Mouse (Mus musculus): ENCODE results near the gene Kat6b. TPM values are rescaled to one million over a fixed set of nuclear protein-coding genes. Genes with fewer than 3 reads are reported as not detected.

The Kat6b gene
- polyA plus RNA-seq, 1 experiment from 2014 or later, result 12.5 TPM

DNA sequence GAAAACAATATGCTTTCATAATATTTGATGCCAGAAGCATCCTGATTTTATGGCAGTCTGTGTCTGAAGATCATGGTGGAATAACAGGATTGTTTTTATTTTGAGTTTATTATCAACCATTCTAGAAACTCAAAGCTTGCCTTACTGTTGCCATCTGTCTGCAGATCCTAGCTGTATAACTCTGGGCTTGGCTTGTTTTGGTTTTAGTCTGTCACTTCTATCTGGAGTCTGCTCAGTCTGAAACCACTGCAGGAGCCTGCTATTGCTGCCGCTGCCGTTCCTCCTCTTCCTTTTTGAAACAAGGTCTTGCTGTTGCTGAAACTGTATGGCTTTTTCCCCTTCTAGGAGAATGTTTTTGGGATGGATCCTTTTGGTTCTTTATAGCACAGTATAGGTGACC, 52.8 kb downstream of the Kat6b start:
- H3K9ac ChIP-seq, result no peak overlapping the region
- 37% methylated on average over 2 of the region's 2 CpGs for WGBS
- peaks cover 4% of the 10 kb centered on the region; the same call in 1 of the 2 replicates for H3K4me1 ChIP-seq
- H3K9me3 ChIP-seq, result no peaks in the 10 kb centered on the region
- ATAC-seq (ENCODE audit: insufficient read depth, low FRiP score, low read depth), result no peak
- no peaks in the 10 kb centered on the region for H3K27me3 ChIP-seq (replicated peaks)
- H3K27ac ChIP-seq, result no peak overlapping the region
- H3K36me3 ChIP-seq, result no peaks in the 10 kb centered on the region
- no peak overlapping the region for H3K4me2 ChIP-seq
- no peak overlapping the region for H3K4me3 ChIP-seq (replicated peaks)

DNA sequence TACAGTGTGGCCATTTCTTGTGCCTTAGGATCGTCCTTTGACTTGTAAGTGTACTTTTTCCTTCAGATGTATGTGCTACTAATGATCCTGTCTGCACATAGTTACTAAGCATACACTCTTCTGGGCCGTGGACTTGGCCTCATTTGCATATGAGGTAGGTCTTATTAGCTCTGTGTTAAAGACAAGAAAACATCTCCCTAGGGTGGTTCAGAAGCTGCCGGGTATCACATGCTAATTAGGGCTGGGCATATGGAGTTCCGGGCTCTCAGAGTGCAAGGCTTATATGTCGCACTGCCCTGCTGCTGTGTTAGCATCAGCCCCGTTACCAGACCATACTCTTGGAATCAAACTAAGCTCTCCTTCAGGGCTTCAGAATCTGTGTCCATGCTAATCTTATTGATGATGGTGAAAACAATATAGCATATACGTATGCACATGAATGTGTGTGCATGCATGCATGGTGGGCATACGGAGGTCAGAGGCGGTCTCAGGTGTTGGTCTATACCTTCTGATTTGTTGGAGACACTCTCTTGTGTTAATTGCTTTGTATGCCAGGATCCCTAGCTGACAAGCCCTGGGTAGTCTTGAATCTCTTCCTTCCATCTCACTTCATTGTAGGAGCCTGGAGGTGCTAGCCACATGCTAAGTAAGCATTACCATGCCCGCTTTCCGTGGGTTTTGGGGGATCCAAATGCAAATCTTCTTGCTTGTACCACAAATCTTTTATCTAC, 53.5 kb downstream of the Kat6b start:
- H3K36me3 ChIP-seq, result no peaks in the 10 kb centered on the region
- peaks cover 4% of the 10 kb centered on the region; the same call in 1 of the 2 replicates for H3K4me1 ChIP-seq
- H3K27ac ChIP-seq, result no peak overlapping the region
- no peak for ATAC-seq (ENCODE audit: insufficient read depth, low FRiP score, low read depth)
- H3K9ac ChIP-seq, result no peak overlapping the region
- H3K27me3 ChIP-seq (replicated peaks), result no peaks in the 10 kb centered on the region
- WGBS, result 80% methylated on average over 11 of the region's 11 CpGs
- no peak overlapping the region for H3K4me3 ChIP-seq (replicated peaks)
- no peaks in the 10 kb centered on the region for H3K9me3 ChIP-seq
- H3K4me2 ChIP-seq, result no peak overlapping the region

DNA sequence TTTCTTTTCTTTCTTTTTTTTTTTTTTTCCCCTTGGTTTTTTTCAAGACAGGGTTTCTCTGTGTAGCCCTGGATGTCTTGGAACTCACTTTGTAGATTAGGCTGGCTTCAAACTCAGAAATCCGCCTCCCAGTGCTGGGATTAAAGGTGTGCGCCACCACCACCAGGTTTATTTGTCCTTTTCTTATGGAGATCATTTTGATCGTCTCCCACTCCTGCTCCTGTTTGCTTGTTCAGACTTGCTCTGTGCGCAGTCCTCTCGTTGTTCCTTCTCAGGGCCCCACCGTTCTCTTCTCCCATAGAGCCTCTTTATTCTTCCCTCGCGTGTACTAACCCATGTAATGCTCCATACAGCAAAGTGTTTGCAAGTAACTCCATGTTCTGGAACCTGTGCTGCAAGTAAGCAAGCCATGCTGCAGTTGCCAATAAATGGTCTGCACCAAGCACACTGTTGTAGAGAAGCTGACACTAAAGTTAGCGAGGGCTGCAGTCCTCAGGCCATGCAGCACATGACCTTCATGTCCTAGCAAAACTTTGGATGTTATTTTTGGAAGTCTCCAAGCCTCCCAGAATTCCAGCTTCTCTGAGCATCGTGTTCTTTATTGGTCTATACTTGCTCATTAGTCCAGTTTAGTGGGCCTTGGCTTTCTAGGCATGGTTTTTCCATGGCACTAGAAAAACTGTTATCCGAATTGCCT, 55.4 kb downstream of the Kat6b start:
- no peaks in the 10 kb centered on the region for H3K9me3 ChIP-seq
- H3K4me3 ChIP-seq (replicated peaks), result no peak overlapping the region
- H3K4me1 ChIP-seq, result peaks cover 4% of the 10 kb centered on the region; the same call in 1 of the 2 replicates
- no peak overlapping the region for H3K4me2 ChIP-seq
- H3K27ac ChIP-seq, result no peak overlapping the region
- no peak for ATAC-seq (ENCODE audit: insufficient read depth, low FRiP score, low read depth)
- WGBS, result 83% methylated on average over 11 of the region's 11 CpGs
- no peaks in the 10 kb centered on the region for H3K27me3 ChIP-seq (replicated peaks)
- H3K9ac ChIP-seq, result no peak overlapping the region
- H3K36me3 ChIP-seq, result no peaks in the 10 kb centered on the region

DNA sequence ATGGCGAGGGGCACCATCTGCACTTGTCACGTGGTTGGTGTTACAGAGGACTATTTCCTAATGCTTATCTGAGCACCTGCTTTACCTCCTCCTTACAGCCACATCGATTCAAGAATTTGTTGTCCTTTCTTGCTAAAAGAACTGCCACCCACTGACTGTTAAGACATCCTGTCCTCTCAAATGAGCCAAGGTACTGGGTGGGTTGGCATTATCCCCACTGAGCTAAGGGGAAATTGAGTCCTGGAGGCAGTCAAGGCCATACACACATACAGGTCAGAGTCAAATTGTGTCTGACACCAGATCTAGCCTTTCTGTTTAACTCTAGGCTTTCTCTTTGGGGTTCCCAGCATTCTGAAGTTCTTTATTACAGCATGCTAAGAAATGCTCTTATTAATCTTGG, 56.6 kb downstream of the Kat6b start:
- ATAC-seq (ENCODE audit: insufficient read depth, low FRiP score, low read depth), result no peak
- no peak overlapping the region for H3K9ac ChIP-seq
- no peak overlapping the region for H3K4me3 ChIP-seq (replicated peaks)
- peaks cover 4% of the 10 kb centered on the region; the same call in 1 of the 2 replicates for H3K4me1 ChIP-seq
- H3K27me3 ChIP-seq (replicated peaks), result no peaks in the 10 kb centered on the region
- no peak overlapping the region for H3K4me2 ChIP-seq
- H3K36me3 ChIP-seq, result peaks cover 4% of the 10 kb centered on the region; the same call in 1 of the 2 replicates
- 80% methylated on average over 3 of the region's 3 CpGs for WGBS
- no peak overlapping the region for H3K27ac ChIP-seq
- H3K9me3 ChIP-seq, result no peaks in the 10 kb centered on the region

DNA sequence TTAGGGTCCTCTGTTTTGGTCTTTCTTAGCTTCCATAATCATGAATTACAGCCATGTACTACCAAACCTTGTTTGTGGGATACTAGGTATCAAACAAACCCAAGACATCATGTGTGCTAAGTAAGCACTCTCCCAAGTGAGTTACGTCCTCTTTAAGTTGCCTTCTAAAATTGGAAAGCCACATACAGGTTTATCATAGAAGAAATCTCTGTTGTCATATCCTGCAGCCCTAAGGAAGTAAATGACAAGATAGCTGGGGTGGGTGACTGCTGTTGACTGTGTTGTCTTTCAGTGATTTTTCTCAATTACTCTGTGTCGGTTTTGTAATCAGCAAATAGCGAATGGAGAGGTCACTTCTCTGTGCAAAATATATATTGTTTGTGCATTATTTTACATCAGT, 58.5 kb downstream of the Kat6b start:
- H3K27me3 ChIP-seq (replicated peaks), result no peaks in the 10 kb centered on the region
- no peak overlapping the region for H3K4me2 ChIP-seq
- ATAC-seq (ENCODE audit: insufficient read depth, low FRiP score, low read depth), result no peak
- H3K27ac ChIP-seq, result no peak overlapping the region
- H3K9me3 ChIP-seq, result no peaks in the 10 kb centered on the region
- 85% methylated on average over 3 of the region's 3 CpGs for WGBS
- H3K9ac ChIP-seq, result no peak overlapping the region
- peaks cover 4% of the 10 kb centered on the region; the same call in 1 of the 2 replicates for H3K36me3 ChIP-seq
- H3K4me3 ChIP-seq (replicated peaks), result no peak overlapping the region
- no peaks in the 10 kb centered on the region for H3K4me1 ChIP-seq

DNA sequence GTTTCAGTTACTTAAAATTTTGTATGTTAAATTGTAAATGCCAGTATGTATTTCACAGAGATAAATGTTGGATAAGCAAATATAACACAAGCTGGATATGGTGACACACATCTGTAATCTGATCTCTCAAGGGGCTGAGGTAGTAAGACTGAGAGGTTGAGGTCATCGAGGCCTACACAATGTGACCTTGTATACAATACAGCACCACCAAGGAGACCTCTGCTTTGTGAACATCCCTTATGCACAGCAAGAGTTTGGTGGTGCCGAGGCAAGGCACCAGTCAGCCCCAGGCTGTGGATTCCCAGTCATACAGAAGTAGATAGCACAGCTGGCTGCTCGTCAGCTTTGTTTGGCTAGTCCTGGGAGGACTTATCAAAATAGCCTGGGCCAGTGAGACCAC, 59.1 kb downstream of the Kat6b start:
- ATAC-seq (ENCODE audit: insufficient read depth, low FRiP score, low read depth), result no peak
- WGBS, result 55% methylated on average over 3 of the region's 3 CpGs
- no peak overlapping the region for H3K27ac ChIP-seq

DNA sequence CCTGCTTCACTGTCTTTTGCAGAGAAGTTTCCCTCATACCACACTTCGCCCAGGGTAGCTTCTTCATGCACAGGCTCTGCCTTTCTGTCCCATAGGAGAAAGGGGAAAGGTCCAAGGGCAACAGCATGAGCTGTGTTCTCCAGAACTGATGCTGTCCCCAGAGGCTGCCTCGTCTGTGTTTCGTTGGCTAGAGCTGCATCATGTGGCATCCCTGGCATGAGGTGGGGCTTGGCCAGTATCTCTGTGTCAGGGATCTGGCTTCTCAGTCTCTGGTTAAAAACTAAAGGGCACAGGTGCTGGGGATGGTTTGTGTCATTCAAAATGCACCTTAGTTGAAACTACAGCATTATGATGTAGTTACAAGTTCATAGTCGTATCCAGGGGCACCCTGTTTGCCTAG, 64.3 kb downstream of the Kat6b start:
- no peak overlapping the region for H3K9ac ChIP-seq
- no peak overlapping the region for H3K4me3 ChIP-seq (replicated peaks)
- peaks cover 4% of the 10 kb centered on the region; the same call in 1 of the 2 replicates for H3K36me3 ChIP-seq
- peaks cover 23% of the 10 kb centered on the region for H3K4me1 ChIP-seq
- WGBS, result 83% methylated on average over 4 of the region's 4 CpGs
- H3K27ac ChIP-seq, result no peak overlapping the region
- no peaks in the 10 kb centered on the region for H3K27me3 ChIP-seq (replicated peaks)
- ATAC-seq (ENCODE audit: insufficient read depth, low FRiP score, low read depth), result no peak
- no peak overlapping the region for H3K4me2 ChIP-seq
- H3K9me3 ChIP-seq, result no peaks in the 10 kb centered on the region

More for the DNA sequence above, 59.1 kb downstream of the Kat6b start:
- no peaks in the 10 kb centered on the region for H3K9me3 ChIP-seq
- no peaks in the 10 kb centered on the region for H3K27me3 ChIP-seq (replicated peaks)
- H3K4me3 ChIP-seq (replicated peaks), result no peak overlapping the region
- H3K4me2 ChIP-seq, result no peak overlapping the region
- peaks cover 1% of the 10 kb centered on the region; the same call in 1 of the 2 replicates for H3K4me1 ChIP-seq
- H3K9ac ChIP-seq, result no peak overlapping the region
- H3K36me3 ChIP-seq, result peaks cover 4% of the 10 kb centered on the region; the same call in 1 of the 2 replicates

DNA sequence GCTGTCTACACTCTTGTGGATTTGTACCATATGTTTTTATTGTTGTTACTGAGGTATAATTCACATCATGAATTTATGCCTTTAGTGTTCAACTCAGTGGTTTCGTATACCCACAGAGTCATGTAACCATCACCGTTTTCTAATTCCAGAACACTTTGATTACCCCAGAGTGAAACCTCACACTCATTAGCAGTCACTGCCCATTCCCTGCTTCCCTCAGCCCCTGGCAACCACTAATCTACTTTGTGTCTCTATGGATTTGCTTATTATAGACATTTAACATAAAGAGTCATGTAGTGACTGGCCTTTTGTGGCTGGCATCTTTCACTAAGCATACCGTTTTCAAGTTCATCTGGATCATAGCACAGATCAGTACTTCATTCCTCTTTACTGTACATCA, 65.1 kb downstream of the Kat6b start:
- ATAC-seq (ENCODE audit: insufficient read depth, low FRiP score, low read depth), result no peak
- H3K4me1 ChIP-seq, result peaks cover 23% of the 10 kb centered on the region
- H3K27ac ChIP-seq, result no peak overlapping the region
- H3K9ac ChIP-seq, result no peak overlapping the region
- no peaks in the 10 kb centered on the region for H3K9me3 ChIP-seq
- 63% methylated on average over 3 of the region's 3 CpGs for WGBS
- no peak overlapping the region for H3K4me2 ChIP-seq
- no peaks in the 10 kb centered on the region for H3K27me3 ChIP-seq (replicated peaks)
- peaks cover 4% of the 10 kb centered on the region; the same call in 1 of the 2 replicates for H3K36me3 ChIP-seq
- H3K4me3 ChIP-seq (replicated peaks), result no peak overlapping the region

DNA sequence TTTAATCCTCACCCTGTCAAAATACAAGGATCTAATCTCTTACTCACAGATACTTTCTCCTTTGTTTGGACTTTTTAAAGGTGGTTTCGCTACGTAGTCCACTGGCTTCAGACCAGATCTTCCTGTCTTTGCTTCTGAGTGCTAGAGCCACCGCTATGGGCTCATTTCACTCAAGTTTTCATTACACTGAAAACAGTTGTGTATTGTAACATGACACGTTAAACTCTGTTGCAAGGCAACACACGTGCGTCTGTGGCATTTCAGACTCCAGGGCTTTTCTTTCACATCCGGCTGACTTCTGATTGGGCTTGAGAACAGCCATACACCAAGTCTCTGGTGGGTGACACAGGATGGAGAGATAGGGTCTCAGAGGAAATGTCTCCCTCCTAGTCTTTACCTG, 66.1 kb downstream of the Kat6b start:
- 42% methylated on average over 7 of the region's 7 CpGs for WGBS

DNA sequence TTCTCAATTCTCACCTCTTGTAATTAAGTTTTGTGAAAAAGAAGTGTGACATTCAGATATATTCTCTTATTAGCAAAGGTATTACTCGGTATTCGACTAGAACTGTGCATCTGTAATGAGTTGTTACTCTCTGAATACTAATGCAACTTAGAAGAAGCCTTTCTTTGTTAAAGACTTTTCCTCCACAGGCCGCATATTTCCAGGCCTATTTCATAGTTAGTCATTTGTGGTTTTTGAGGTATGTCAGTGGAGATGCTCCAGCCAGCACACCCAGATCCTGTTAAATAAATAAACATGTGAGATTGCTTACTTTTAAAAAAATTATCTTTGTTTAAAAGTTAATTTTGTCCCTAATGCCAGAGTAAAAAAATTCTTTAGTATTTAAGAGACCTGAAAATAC, 66.7 kb downstream of the Kat6b start:
- Histone ChIP-seq H3K4me1 (peaks cover 25% of the 10 kb centered on the region), H3K4me3 (replicated peaks) (no peak overlapping the region), H3K36me3 (no peaks in the 10 kb centered on the region), H3K4me2 (no peak overlapping the region), H3K27me3 (replicated peaks) (no peaks in the 10 kb centered on the region), H3K27ac (no peak overlapping the region), H3K9me3 (no peaks in the 10 kb centered on the region), H3K9ac (no peak overlapping the region)
- no peak for ATAC-seq (ENCODE audit: insufficient read depth, low FRiP score, low read depth)
- WGBS, result 77% methylated on average over 3 of the region's 3 CpGs

More for the DNA sequence above, 66.1 kb downstream of the Kat6b start:
- H3K9me3 ChIP-seq, result no peaks in the 10 kb centered on the region
- H3K36me3 ChIP-seq, result peaks cover 2% of the 10 kb centered on the region; the same call in 1 of the 2 replicates
- H3K27me3 ChIP-seq (replicated peaks), result no peaks in the 10 kb centered on the region
- ATAC-seq (ENCODE audit: insufficient read depth, low FRiP score, low read depth), result no peak
- H3K4me2 ChIP-seq, result no peak overlapping the region
- no peak overlapping the region for H3K9ac ChIP-seq
- no peak overlapping the region for H3K4me3 ChIP-seq (replicated peaks)
- peaks cover 23% of the 10 kb centered on the region for H3K4me1 ChIP-seq
- no peak overlapping the region for H3K27ac ChIP-seq

DNA sequence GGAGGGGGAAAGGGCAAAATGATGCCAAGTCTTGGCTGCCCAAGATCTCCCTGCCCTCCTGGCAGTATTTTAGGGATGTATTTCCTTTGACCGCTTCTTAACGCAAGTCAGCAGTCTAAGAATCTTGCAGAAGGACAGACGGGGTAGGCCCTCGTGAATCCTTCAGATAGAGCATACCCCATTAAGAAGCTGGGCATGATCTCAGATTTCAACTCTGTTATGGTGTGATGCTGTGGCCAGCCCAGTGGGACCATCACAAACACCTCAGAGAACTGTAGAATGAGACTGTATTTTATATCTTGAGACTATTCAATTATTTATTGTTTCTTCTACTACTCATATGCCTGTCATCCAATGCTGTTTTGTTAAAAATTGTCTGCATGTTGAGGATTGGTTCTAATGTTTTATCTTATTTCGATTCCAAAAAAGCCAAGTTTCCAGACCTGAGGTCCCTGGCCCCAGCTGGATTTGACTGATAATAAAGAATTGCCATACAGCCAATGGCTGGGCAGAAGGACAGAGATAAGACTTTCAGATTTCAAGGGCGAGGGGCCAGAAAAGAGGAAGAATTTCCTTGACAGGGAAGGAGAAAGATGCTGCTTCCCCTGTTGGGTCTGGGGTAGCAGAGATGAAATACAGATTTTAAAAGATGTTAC, 67.8 kb downstream of the Kat6b start:
- no peaks in the 10 kb centered on the region for H3K36me3 ChIP-seq
- peaks cover 25% of the 10 kb centered on the region for H3K4me1 ChIP-seq
- no peak overlapping the region for H3K4me2 ChIP-seq
- 73% methylated on average over 6 of the region's 6 CpGs for WGBS
- no peaks in the 10 kb centered on the region for H3K9me3 ChIP-seq
- H3K4me3 ChIP-seq (replicated peaks), result no peak overlapping the region
- no peaks in the 10 kb centered on the region for H3K27me3 ChIP-seq (replicated peaks)
- ATAC-seq (ENCODE audit: insufficient read depth, low FRiP score, low read depth), result no peak
- H3K27ac ChIP-seq, result no peak overlapping the region
- H3K9ac ChIP-seq, result no peak overlapping the region

DNA sequence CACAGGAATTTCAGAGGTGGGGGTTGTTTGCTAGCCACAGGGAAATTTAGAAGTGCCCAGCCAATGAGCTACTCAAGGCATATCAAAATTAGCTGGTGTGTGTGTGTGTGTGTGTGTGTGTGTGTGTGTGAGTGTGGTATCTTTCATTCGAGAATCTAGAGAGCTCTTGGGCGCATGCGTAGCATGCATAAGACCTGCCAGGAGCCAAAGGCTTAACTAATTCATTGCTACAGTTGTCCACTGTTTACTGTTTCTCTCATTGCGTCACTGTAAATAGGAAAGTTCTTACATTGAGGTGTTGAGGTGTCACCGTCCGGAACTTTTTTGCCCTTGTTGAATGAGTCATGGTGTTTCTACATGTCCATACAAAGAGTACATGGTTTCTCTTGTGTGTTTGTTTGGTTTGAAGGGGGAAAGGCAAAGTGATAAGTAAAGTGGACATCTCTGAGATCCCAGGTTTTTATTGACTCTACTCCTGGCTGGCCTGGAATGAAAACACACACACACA, 68.4 kb downstream of the Kat6b start:
- Histone ChIP-seq H3K4me3 (replicated peaks) (no peak overlapping the region), H3K9ac (no peak overlapping the region), H3K4me2 (no peak overlapping the region), H3K27me3 (replicated peaks) (no peaks in the 10 kb centered on the region), H3K4me1 (peaks cover 25% of the 10 kb centered on the region), H3K36me3 (no peaks in the 10 kb centered on the region), H3K27ac (no peak overlapping the region), H3K9me3 (no peaks in the 10 kb centered on the region)
- WGBS, result 70% methylated on average over 6 of the region's 6 CpGs
- ATAC-seq (ENCODE audit: insufficient read depth, low FRiP score, low read depth), result no peak
